Mouse (Mus musculus) left cerebral cortex, adult 9 months (tissue): Measurements from ENCODE around the gene Tollip.
A peak's percentile ranks its signal among the peaks of the same experiment; 100 is the strongest.
"Not testable (repeated sequence)": the region's sequence is repeated elsewhere in the genome, so short reads cannot be mapped to it uniquely, and the experiment has no call there.

Experiments
- DNase-seq, 2 experiments: peaks; one replicate each; pipeline ENCODE4 v3.0.0; 2022; ENCODE audit warnings: low spot score in 2 of 2

Tollip gene

GRCm38 (mm10) chr7:141934128-141934898, 16.0 kb upstream of the Tollip start:
- no peak for DNase-seq

DNA sequence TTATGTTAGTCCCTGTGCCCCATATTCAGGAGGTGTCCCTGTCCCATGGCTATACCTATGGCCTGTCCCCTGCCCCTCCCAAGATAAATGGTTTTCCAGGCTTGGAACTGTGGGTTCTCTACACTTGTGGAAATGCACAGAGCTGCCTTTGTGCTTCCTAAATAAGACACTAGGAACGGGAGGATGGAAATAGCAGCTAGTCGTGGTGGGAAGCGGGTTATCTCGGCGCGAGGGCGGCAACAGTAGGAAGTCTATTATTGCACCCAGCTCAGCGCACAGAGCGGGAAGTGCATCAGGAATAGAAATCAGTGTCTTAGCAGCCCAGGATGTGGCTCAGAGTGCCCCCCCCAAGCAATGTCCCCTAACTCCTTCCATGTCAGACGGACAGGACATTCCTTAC, 10.3 kb upstream of the Tollip start:
- DNase-seq: peak in 1 of 2 experiments; percentile 75

GRCm38 (mm10) chr7:141924917-141925316, 6.6 kb upstream of the Tollip start:
- DNase-seq: peak in 1 of 2 experiments; percentile 64

- DNase-seq: not testable (repeated sequence)
These were observed 5.8 kb upstream of the Tollip start for GRCm38 (mm10) chr7:141924121-141924520.

DNA sequence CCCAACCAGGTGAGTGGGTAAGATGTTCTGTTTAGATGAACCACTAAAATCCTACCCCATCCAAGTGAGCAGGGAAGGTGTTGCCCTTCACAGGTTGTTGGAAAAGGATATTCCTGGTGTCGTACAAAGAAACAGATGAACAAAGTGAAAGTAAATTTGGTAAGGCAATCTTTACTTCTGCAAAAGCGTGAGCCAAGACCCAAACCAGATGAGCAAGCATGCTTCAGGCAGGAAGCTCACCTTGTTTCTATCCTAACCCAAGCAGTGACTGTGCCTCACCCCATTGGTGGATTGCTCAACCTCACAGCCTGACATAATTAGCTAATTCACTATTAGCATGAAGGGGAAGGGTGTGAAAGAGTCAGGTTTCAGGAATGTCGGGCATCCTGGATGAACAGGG, 7.0 kb downstream of the Tollip start:
- no peak for DNase-seq

DNA sequence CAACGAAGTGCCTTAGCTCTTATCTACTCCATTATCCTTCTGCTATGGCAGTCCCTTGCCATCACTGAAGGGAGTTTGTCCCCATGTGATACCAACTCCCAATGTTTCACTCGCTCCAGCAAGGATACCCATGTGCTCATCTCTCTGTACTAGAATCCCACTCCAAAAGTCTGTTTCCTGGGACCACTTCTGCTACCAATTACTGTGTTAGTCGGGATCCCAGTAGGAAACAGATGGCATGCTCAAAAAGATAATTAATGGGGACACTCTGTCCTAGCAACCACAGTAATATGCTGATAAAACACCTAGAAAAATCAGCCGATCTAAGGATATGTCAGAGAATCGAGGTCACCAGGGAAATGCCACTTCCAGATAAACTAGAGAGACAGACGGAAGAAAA, 9.7 kb downstream of the Tollip start:
- DNase-seq: no peak

- peak; percentile 35 to 69 for DNase-seq
These were observed 15.5 kb downstream of the Tollip start for GRCm38 (mm10) chr7:141902791-141903190.

DNA sequence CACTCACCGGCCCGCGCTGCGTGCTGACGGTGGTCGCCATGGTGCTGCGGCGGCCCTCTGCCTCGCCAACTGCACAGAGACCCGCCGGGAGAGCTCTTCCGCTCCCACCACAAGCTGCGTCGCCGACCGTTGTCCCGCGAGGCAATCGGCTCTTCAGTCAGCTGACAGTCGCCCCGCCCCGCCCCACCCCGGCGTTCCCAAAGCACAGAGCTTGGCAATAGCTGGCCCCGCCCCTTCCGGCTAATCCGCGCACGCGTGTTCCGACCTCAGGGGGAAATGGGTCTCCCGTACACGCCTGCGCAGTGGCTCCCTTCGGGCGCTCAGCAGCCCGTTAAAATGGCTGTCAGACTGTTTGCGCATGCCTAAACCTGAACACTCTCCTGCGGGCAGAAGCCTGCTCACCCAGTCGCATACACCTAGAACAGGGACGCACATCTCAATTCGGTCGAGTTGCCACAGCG, 16.0 kb downstream of the Tollip start:
- peak; percentile 93 to 99 for DNase-seq

- DNase-seq: no peak
These were observed 16.5 kb downstream of the Tollip start for GRCm38 (mm10) chr7:141901825-141902224.

DNA sequence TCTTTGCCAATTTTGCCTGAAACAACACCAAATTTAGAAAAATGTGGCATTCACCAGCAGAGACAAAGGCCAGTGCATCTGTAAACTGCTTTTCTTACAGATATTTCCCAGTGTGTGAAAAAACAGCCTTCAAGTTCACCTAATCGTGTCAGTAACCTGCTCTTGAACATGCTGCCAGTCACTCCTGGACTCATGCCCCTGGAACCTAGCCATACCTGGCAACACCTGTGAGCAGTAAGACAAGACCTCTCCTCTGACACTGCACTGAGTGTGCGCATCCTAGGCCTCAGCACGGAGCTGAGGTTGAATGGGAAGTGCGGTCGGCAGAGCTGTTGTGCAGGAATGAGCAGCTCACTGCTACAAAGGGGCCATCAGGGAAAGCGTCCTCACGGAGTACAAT, 26.2 kb downstream of the Tollip start:
- DNase-seq: no peak

DNA sequence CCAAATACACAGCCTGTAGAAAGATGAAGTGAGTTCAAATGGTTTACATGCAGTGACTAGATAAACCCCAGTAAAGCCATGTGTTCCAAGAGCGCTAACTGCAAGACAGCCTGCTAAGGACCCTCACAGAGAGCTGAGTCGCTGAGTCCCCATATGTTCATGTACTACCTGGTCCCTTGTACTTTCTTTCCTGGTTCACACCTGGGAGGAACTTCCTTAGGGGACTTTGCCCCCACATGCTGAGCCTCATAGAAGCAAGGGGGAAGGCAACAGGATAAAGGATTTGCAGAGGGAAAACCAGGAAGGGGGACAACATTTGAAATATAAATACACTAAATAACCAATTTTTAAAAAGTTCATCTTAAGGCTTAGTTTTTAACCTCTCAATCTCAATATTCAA, 39.5 kb downstream of the Tollip start:
- DNase-seq: no peak

- DNase-seq: no peak
These were observed 43.4 kb downstream of the Tollip start for GRCm38 (mm10) chr7:141874891-141875290.

GRCm38 (mm10) chr7:141870553-141870952, 47.8 kb downstream of the Tollip start:
- DNase-seq: no peak

- DNase-seq: no peak
These were observed 48.7 kb downstream of the Tollip start for GRCm38 (mm10) chr7:141869644-141870043.

GRCm38 (mm10) chr7:141861046-141861445, 57.3 kb downstream of the Tollip start:
- DNase-seq: no peak

GRCm38 (mm10) chr7:141840354-141840753, 78.0 kb downstream of the Tollip start:
- no peak for DNase-seq

DNA sequence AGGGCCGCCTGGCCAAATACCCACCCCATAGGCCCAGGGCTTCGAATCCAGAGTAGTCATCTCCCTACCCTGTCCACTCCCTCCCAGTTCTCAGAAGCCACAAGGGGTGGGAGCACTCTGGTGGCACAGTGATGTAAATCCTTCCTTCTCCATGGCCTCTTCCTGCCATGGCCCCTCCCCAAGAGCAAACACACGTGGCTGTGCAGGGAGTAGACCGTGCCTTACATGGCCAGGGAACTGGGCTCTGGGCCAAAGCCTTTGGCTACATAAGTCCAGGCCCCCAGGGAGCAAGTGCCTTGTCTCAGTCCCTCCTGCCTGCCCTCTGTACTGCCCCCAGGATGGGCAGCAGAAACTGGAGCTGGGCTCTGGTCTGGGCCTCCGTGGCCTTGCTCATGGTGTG, 79.5 kb downstream of the Tollip start, which contains the start of gene Muc5b:
TSS of gene Muc5b (plus strand) at position 292 of the 400 bp plus-strand sequence.
- no peak for DNase-seq

DNA sequence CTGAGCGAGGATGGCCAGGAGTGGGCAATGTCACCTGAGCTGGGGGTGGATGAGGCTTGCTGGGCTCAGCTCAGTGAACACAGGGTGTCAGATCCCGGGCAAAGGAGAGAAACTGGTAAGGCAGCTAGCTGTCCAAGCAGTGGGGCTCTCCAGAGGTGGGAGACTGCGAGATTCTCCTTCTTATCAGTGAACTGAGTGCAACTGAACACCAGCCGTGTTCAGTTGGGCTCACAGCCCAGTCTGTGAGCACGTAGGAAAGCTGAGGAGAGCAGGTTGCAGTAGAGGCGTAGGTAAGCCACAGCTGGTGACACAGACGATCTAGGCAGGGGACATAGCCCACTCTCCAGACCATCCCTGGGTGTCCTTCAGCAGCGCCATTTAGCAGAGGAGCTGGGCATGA, 81.9 kb downstream of the Tollip start:
- no peak for DNase-seq

GRCm38 (mm10) chr7:141835941-141836340, 82.4 kb downstream of the Tollip start:
- DNase-seq: no peak
